Mouse (Mus musculus): ENCODE results near the gene Dlst. TPM values are rescaled to one million over a fixed set of nuclear protein-coding genes. Genes with fewer than 3 reads are reported as not detected.

Gene Dlst
- polyA plus RNA-seq, 3 experiments from 2014 or later, result 55.1 to 69.3 (median 63.1) TPM

GRCm38 (mm10) chr12:85182898-85183297, 72.3 kb downstream of the Dlst start:
- ATAC-seq, result no peak

- no peak for ATAC-seq
These were observed 73.5 kb downstream of the Dlst start for GRCm38 (mm10) chr12:85184118-85184517.

Other genes with a start within 250 kb of the Dlst start
- not detected for gene Ltbp2, start 234.3 kb upstream of the Dlst start, polyA plus RNA-seq (2017; shearing (Covaris generic))
- 100 to 1,000 TPM; 194 to 216 (median 195) TPM for gene Fcf1, start 139.9 kb upstream of the Dlst start, polyA plus RNA-seq (2017; shearing (Covaris generic))
- 10 to 100 TPM; 21.6 to 31.4 (median 28.6) TPM for gene Arel1, start 139.9 kb upstream of the Dlst start, polyA plus RNA-seq (2017; shearing (Covaris generic))
- 10 to 100 TPM; 23.6 to 44.3 (median 36.1) TPM for gene Ylpm1, start 114.5 kb upstream of the Dlst start, polyA plus RNA-seq (2017; shearing (Covaris generic))
- gene Prox2, start 74 bp upstream of the Dlst start, polyA plus RNA-seq (2017; shearing (Covaris generic)), result 1 to 10 TPM; 2.1 to 4.4 (median 2.7) TPM
- gene Rps6kl1, start 40.4 kb downstream of the Dlst start, polyA plus RNA-seq (2017; shearing (Covaris generic)), result 1 to 10 TPM in 1 of 3 experiments, under 1 TPM in 2; 0.45 to 1.6 (median 0.72) TPM
- gene Pgf, start 67.0 kb downstream of the Dlst start, polyA plus RNA-seq (2017; shearing (Covaris generic)), result not detected
- gene Eif2b2, start 108.6 kb downstream of the Dlst start, polyA plus RNA-seq (2017; shearing (Covaris generic)), result 10 to 100 TPM; 66.0 to 86.7 (median 71.7) TPM
- 10 to 100 TPM in 2 of 3 experiments, 1 to 10 TPM in 1; 6.4 to 12.6 (median 11.9) TPM for gene Mlh3, start 159.8 kb downstream of the Dlst start, polyA plus RNA-seq (2017; shearing (Covaris generic))
- gene Acyp1, start 177.6 kb downstream of the Dlst start, polyA plus RNA-seq (2017; shearing (Covaris generic)), result 10 to 100 TPM; 43.3 to 63.7 (median 54.8) TPM
- gene Zc2hc1c, start 177.8 kb downstream of the Dlst start, polyA plus RNA-seq (2017; shearing (Covaris generic)), result under 1 TPM; 0.21 to 0.54 (median 0.24) TPM
- gene Nek9, start 228.5 kb downstream of the Dlst start, polyA plus RNA-seq (2017; shearing (Covaris generic)), result 10 to 100 TPM in 2 of 3 experiments, 1 to 10 TPM in 1; 9.7 to 13.6 (median 10.8) TPM